Mouse (Mus musculus) forebrain, embryonic 14.5 days (tissue): Measurements from ENCODE around the gene Fads2. TPM values are rescaled to one million over a fixed set of nuclear protein-coding genes. Genes with fewer than 3 reads are reported as not detected.
"Not testable (repeated sequence)": the region's sequence is repeated elsewhere in the genome, so short reads cannot be mapped to it uniquely, and the experiment has no call there.

Source experiments
- ATAC-seq: fragments of 200-750 bp; cut with Nextera tagmentation; 2 replicates; pipeline ENCODE4 v1.8.0; 2017; ENCODE audit warnings: mild to moderate bottlenecking, moderate library complexity
- DNase-seq: peaks from one replicate; pipeline ENCODE4 v3.0.0-alpha.2; 2015; ENCODE audit warnings: low spot score
- H3K27ac ChIP-seq: fragments of 300-500 bp; sonication (generic); 2 replicates; pipeline ENCODE4 v1.5.1; 2014; ENCODE audit warnings: low read depth, mild to moderate bottlenecking, control low read depth, low read length, moderate library complexity
- H3K27me3 ChIP-seq: fragments of 300-500 bp; sonication (generic); replicated peaks from 2 replicates; pipeline ENCODE4 v1.6.1; 2014; ENCODE audit warnings: low read length, control low read depth, mixed read lengths; ENCODE audit not compliant: control insufficient read depth, insufficient read depth
- H3K36me3 ChIP-seq: fragments of 300-500 bp; sonication (generic); 2 replicates; pipeline ENCODE4 v1.6.1; 2014; ENCODE audit warnings: low read length, control low read depth; ENCODE audit not compliant: control insufficient read depth, insufficient read depth
- H3K4me1 ChIP-seq: fragments of 300-500 bp; sonication (generic); 2 replicates; pipeline ENCODE4 v1.6.1; 2014; ENCODE audit warnings: antibody characterized with exemption, low read length, control low read depth; ENCODE audit not compliant: control insufficient read depth, insufficient read depth
- H3K4me2 ChIP-seq: fragments of 300-500 bp; sonication (generic); 2 replicates; pipeline ENCODE4 v1.6.1; 2014; ENCODE audit warnings: mild to moderate bottlenecking, control low read depth, low read length
- H3K4me3 ChIP-seq: fragments of 300-500 bp; sonication (generic); 2 replicates; pipeline ENCODE4 v1.5.1; 2014; ENCODE audit warnings: low read depth, low read length, control low read depth
- H3K9ac ChIP-seq: fragments of 300-500 bp; sonication (generic); 2 replicates; pipeline ENCODE4 v1.6.1; 2014; ENCODE audit warnings: mild to moderate bottlenecking, low read length, control low read depth, moderate library complexity
- H3K9me3 ChIP-seq: fragments of 300-500 bp; sonication (generic); replicated peaks from 2 replicates; pipeline ENCODE4 v1.6.1; 2016; ENCODE audit warnings: low read length, control low read depth, mixed read lengths; ENCODE audit not compliant: control insufficient read depth
- WGBS: fragments of 180-500 bp; shearing (Covaris S2); extraction: QIAGEN DNeasy Blood & Tissue Kit; methylation state at CpG from one replicate; pipeline ENCODE4 v1.1.7; 2014; 5-methylcytosine and 5-hydroxymethylcytosine counted together
- polyA plus RNA-seq: library from polyadenylated mRNA; unstranded; fragments of >200 nt; fragmentation: Nextera tagmentation; extraction: Ambion mirVana; gene quantifications from 2 replicates; pipeline ENCODE4 v1.2.1, GENCODE M21; 2014

Gene Fads2
- polyA plus RNA-seq: 71.1 and 71.5 TPM in 2 replicates

DNA sequence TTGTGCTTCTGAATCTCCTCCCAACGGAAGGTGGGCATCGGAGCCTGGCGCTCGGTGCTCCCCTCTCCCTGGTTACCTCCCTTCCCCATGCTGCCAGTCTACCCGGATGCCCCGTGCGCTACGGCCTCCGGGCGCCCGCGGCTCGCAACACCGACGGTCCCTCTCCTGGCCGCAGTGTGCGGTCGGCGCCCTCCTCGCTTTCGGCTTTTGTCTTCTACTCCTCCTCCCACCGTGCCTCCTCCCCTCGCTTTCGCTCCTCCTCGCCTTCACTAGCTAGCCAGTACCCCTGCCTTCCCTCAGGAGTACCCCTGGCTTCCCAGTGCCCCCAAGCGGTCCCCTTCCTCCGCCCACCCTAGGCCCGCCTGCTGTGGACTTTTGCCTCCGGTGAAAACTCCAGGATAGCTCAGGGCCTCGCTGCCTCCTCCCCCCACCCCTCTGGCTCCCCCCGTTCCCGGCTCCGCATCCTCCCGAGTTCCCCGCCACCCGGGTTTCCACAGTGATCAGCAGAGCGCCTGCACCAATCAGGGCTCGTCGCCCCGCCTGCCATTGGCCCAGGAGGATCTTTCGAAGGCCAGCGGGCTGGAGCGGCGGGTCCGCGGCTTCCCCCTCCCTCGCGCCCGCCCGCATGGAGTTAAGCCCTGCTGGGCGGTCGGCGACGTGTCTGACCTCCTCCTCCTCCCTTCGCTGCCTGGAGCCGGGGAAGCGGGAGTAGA, at the start of gene Fads2:
Gene Fads2, minus strand, starts transcription at position 406 of the 713 bp plus-strand sequence.
- peak within 1 kb of the TSS; percentile 98 for H3K27ac ChIP-seq
- peak within 1 kb of the TSS; percentile 71 for H3K4me2 ChIP-seq
- ATAC-seq (peak; percentile 95), DNase-seq (peak; percentile 98)
- peak within 1 kb of the TSS; percentile 94 for H3K9ac ChIP-seq
- peaks cover 8% of the 10 kb centered on the region for H3K36me3 ChIP-seq
- H3K4me3 ChIP-seq: peak within 1 kb of the TSS; percentile 86
- WGBS: under 1% methylated on average over 52 of the region's 57 CpGs
- peaks cover 34% of the 10 kb centered on the region for H3K4me1 ChIP-seq
- no peaks in the 10 kb centered on the region for H3K27me3 ChIP-seq
- H3K9me3 ChIP-seq: no peaks in the 10 kb centered on the region

DNA sequence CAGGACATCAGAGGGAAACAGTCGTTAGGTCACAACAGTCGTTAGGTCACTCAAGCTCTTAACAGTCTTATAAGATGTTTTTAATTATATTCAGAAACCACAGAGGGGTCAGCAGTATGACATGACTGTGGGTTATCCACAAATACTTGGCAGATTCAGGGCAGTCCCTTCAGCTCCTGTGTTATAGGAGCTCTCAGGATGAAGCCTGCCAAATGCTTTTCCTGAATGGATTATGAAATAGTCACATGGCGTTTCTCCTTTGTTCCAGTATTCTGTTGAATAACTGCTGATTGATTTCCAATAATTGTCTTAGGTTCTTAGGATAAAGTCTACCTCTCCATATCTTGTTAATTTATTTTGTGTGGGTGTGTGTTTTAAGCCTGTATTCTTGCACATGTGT, 47.6 kb upstream of the Fads2 start:
- ATAC-seq (no peak), DNase-seq (no peak)
- Histone ChIP-seq H3K4me3 (no peak overlapping the region), H3K4me1 (no peaks in the 10 kb centered on the region), H3K36me3 (no peaks in the 10 kb centered on the region), H3K27me3 (no peaks in the 10 kb centered on the region), H3K9me3 (no peaks in the 10 kb centered on the region), H3K27ac (no peak overlapping the region), H3K4me2 (no peak overlapping the region), H3K9ac (no peak overlapping the region)
- WGBS: 57% methylated on average over 3 of the region's 3 CpGs

DNA sequence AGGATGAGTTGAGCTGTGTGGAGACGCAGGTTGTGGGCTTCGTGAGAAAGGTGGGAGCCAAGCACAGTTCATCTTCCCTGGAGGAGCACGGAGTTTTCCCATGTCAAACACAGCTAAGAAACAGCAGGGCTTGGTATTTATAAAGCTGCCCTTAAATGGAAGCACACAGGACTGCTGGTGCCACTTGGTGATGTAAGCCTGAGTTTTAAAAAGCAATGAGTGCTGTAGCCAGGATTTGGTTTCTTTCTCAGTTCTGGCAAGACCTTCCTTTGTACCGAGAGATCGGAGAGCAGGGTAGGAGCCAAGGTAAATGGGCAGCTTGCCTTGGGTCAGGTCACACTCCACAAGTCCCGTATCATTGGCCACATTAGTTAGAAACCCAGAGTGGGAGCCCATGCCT, 47.0 kb upstream of the Fads2 start:
- Histone ChIP-seq H3K9ac (no peak overlapping the region), H3K36me3 (no peaks in the 10 kb centered on the region), H3K27ac (no peak overlapping the region), H3K4me1 (no peaks in the 10 kb centered on the region), H3K4me3 (no peak overlapping the region), H3K9me3 (no peaks in the 10 kb centered on the region), H3K4me2 (no peak overlapping the region), H3K27me3 (no peaks in the 10 kb centered on the region)
- WGBS: 79% methylated on average over 6 of the region's 6 CpGs
- no peak for ATAC-seq
- DNase-seq: no peak

DNA sequence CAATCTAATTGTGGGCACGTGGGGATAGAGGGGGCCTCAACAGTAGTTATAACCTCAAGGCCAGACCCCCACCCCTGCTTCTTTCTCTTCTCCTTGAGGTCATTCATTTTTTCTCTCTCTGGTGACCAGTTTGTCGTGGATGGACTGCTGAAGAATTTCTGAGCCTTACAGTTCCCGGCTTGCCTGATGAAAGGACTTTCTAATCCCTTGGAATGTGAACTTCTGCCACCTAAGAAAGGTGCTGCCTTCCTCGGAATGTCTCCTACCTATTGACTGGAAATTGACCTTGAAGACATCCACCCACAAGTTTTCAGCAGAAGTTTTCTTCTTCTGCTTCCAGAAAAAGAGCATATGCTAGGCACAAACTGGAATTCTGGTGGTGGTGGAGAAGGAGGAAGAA, 42.9 kb upstream of the Fads2 start:
- H3K4me2 ChIP-seq: no peak overlapping the region
- WGBS: 48% methylated on average over 4 of the region's 4 CpGs
- no peaks in the 10 kb centered on the region for H3K27me3 ChIP-seq
- no peak for ATAC-seq
- H3K4me3 ChIP-seq: no peak overlapping the region
- no peaks in the 10 kb centered on the region for H3K9me3 ChIP-seq
- no peaks in the 10 kb centered on the region for H3K4me1 ChIP-seq
- no peak overlapping the region for H3K27ac ChIP-seq
- H3K36me3 ChIP-seq: no peaks in the 10 kb centered on the region
- DNase-seq: no peak
- no peak overlapping the region for H3K9ac ChIP-seq

DNA sequence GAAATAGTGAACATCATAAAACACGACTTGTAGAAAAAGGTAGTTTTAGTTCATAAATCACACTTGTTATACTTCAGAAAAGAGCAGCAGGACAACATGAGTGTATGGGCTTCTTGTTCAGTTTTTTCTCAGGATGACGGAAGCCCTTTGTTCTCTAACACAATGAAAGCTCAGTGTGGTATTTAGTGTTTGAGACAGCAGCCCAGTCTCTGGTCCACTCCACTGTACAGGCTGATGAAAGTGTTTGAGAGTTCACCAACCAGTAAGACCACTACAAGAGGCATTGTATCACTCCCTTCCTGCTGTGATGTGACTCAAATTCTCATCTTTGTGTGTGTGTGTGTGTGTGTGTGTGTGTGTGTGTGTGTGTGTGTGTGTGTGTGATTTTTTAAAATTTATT, 42.1 kb upstream of the Fads2 start:
- no peaks in the 10 kb centered on the region for H3K36me3 ChIP-seq
- ATAC-seq (no peak), DNase-seq (peak; percentile 28)
- no peaks in the 10 kb centered on the region for H3K9me3 ChIP-seq
- WGBS: 12% methylated on average over 2 of the region's 2 CpGs
- no peaks in the 10 kb centered on the region for H3K27me3 ChIP-seq
- no peak overlapping the region for H3K9ac ChIP-seq
- no peak overlapping the region for H3K4me2 ChIP-seq
- no peak overlapping the region for H3K4me3 ChIP-seq
- H3K4me1 ChIP-seq: no peaks in the 10 kb centered on the region
- H3K27ac ChIP-seq: no peak overlapping the region

DNA sequence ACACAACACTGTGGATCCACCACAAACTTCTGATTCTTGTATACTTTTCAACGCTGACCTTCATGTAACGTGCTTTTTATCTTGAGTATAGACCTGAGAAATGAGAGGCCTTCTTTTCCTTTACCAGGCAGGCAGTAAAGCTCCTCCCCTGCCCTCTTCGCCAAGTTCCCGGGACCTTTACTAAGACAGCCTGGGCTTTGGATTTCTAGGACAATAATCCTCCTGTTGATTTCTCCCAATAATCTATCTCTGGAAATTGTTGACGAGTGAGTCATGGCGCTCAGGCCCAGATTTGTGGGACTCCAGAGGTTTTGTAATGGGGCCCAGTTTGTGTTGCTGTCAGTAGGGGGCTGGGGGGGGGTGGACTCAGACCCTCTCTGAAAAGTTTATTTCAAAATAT, 38.2 kb upstream of the Fads2 start:
- H3K4me1 ChIP-seq: no peaks in the 10 kb centered on the region
- no peak overlapping the region for H3K27ac ChIP-seq
- no peaks in the 10 kb centered on the region for H3K27me3 ChIP-seq
- H3K4me2 ChIP-seq: no peak overlapping the region
- H3K9ac ChIP-seq: no peak overlapping the region
- no peak for ATAC-seq
- no peak for DNase-seq
- H3K9me3 ChIP-seq: no peaks in the 10 kb centered on the region
- H3K4me3 ChIP-seq: no peak overlapping the region
- 85% methylated on average over 6 of the region's 6 CpGs for WGBS
- no peaks in the 10 kb centered on the region for H3K36me3 ChIP-seq

DNA sequence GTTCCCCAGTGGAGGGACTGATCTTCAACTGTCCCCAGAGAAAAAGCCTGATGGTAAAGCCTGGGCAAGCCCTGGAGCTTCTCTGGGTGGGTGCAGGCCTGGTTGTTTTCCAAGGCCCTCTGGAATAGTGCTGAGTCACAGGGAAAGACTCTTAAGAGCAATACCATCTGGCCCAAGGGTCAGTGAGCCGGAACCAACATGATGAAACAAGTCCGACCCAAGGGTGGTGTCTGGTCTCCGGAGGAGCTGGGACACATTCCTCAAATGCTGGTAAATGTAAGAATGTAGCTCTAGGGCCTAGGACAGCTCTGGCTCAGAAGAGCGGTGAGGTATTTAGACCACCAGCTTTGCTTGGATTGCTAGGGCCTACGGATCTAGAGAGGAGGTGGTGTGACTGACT, 35.9 kb upstream of the Fads2 start:
- Histone ChIP-seq H3K9ac (no peak overlapping the region), H3K27me3 (no peaks in the 10 kb centered on the region), H3K4me1 (no peaks in the 10 kb centered on the region), H3K4me3 (no peak overlapping the region), H3K9me3 (no peaks in the 10 kb centered on the region), H3K4me2 (no peak overlapping the region), H3K27ac (no peak overlapping the region), H3K36me3 (no peaks in the 10 kb centered on the region)
- 84% methylated on average over 5 of the region's 5 CpGs for WGBS
- ATAC-seq: no peak
- DNase-seq: no peak

DNA sequence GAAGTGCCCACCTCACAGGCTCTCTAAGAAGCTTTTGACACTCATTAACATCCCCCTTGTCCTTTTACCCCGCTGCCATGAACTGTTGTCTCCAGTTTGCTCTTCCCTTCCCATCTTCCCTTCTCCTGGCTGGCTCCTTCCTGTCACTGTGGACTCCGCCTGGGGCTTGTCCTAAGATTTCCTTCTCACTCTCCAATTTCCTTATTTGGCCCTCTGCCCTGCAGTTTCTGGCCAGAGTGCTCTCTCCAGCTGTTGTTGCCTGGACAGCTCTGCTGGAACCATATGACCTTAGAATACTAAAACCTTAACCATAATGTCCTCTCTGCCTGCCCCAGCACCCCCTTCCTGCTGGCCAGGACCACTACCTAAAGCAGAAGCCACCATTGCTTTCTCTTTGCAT, 33.1 kb upstream of the Fads2 start:
- H3K9me3 ChIP-seq: no peaks in the 10 kb centered on the region
- H3K4me2 ChIP-seq: no peak overlapping the region
- no peak overlapping the region for H3K27ac ChIP-seq
- ATAC-seq (no peak), DNase-seq (no peak)
- H3K4me3 ChIP-seq: no peak overlapping the region
- H3K36me3 ChIP-seq: no peaks in the 10 kb centered on the region
- WGBS: 67% methylated on average over 2 of the region's 2 CpGs
- no peaks in the 10 kb centered on the region for H3K27me3 ChIP-seq
- no peak overlapping the region for H3K9ac ChIP-seq
- H3K4me1 ChIP-seq: no peaks in the 10 kb centered on the region

DNA sequence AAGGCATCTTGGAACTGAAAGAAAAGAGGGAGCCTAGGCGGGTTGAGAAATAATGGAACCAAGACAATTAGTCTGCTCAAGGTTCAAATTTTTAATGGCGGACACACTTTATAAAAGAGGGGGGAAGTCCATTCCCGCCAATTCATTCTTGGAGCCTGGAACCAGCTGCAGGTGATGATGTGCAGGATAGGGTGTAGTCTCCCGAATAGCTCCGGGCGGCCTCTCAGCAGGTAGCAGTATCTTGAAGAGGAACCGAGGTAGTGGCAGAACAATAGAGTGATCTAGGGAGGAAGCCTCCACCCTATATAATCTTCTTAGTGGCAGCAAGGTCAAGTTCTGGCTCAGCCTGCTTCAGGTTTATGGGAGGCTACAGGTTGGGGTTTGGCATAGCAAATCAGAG, 28.0 kb upstream of the Fads2 start:
- 67% methylated on average over 7 of the region's 7 CpGs for WGBS
- H3K4me3 ChIP-seq, DNase-seq, H3K27me3 ChIP-seq, H3K4me2 ChIP-seq, H3K9me3 ChIP-seq, H3K27ac ChIP-seq, H3K4me1 ChIP-seq, H3K9ac ChIP-seq, H3K36me3 ChIP-seq, ATAC-seq: not testable (repeated sequence)
